Mouse (Mus musculus): ENCODE measurements around the gene Myo18a.

The Myo18a gene

DNA sequence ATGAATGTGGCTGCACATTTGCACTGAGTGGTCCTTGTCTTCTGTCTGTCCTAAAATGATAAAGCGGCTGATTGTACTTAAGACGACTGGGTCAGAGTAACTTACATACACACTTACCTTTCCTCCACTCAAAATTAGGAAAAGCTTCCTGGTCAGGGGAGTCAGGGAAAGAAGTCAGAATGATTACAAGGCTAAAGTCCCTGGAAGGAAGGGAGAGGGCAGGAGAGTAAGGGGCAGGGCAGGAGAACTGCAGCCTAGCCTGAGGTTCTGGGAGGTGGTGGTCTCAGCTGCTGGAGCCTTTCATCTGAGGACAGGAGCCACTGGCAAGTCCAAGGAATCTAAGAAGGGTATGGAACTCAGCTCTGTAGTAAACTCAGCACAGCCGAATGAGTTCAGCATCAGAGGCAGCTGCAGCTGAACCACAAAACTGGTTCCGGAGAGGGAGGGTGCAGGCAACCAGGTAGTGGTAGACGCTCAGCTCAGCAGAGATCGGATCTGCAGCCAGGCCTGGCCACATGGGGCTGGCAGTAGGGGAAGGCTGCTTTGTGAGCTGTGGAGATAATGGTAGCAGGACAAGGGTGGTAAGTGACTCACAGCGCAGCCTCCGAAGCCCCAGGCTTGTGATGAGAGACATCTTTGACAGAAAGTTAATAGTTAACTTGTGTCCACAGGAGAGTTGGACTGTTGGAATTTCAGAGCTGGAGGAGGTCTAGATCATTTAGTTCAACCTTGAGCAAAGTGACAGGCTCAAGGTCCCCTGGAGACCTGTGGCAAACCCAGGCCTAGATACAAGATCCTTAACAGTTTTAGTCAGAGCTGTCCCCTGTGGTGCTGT is 9.1 kb downstream of the Myo18a start:
- no peak for DNase-seq (ENCODE audit: low spot score)

DNA sequence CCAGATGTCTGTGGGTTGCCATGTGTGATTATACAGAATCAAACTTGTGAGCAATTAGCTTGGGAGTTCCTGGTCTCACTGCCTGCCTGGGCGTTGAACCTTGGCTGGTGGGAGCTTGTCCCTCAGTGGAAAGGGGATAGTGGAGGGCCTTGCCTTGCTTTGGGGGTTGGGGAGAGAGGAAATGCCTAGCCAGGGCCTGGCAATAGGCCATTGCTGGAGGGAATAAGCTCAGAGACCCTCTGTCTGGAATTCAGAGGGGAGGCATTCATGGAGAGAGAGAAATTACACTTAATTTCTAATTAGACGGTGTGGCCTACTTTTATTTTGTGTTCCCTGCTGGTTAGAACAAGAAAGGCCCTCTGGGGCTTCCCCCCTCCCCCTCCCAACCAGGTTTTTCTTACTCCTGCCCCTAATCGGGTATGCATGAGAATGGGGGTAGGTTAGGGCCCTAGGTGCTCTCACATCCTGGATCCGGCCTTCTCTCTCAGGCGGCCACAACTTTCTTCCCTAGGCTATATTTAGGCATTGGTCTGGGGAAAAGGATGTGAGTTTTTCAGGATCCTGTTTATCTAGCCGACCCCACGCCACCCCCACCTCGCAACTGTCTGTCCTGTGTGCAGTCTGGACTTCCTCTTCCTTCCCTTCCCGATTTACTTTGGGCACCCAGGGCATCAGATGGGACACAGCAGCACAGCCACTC is 12.8 kb downstream of the Myo18a start:
- DNase-seq (ENCODE audit: low spot score) = no peak

DNA sequence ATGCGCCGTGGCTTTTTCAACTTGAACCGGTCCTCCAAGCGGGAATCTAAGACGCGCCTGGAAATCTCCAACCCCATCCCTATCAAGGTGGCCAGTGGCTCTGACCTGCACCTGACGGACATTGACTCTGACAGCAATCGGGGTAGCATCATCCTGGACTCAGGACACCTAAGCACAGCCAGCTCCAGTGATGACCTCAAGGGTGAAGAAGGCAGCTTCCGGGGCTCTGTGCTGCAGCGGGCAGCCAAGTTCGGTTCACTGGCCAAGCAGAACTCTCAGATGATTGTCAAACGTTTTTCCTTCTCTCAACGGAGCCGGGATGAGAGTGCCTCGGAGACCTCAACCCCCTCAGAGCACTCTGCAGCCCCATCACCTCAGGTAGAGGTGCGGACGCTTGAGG is 14.4 kb downstream of the Myo18a start:
- no peak for DNase-seq (ENCODE audit: low spot score)

DNA sequence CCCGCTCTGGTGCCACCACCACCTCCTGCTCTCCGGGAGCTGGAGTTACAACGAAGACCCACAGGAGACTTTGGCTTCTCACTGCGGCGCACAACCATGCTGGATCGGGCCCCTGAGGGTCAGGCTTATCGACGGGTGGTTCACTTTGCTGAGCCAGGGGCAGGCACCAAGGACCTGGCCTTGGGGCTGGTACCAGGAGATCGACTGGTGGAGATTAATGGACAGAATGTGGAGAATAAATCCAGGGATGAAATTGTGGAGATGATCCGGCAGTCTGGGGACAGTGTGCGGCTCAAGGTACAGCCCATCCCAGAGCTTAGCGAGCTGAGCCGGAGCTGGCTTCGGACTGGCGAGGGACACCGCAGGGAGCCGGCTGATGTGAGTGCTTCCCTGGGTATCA is 14.9 kb downstream of the Myo18a start:
- DNase-seq (ENCODE audit: low spot score) = no peak

DNA sequence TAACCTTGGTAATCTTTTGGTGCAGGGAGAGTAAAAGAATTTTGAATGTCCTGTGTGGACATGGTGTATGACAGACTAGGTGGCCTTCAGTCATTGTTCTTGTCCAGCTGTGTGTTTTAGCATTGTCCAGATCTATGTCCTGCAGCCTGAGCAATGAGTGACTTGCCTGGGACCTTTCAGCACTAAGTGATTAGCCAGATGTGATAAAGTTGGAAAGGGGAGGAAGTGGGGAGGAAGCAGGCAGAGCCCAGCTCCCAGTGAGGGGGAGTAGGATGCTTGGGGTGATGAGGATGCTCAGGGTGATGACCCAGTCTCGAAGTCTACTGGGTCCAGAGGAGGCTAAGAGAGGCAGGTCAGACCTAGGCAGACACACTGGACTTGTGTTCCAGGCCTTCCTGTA is 16.2 kb downstream of the Myo18a start:
- DNase-seq (ENCODE audit: low spot score) = no peak

DNA sequence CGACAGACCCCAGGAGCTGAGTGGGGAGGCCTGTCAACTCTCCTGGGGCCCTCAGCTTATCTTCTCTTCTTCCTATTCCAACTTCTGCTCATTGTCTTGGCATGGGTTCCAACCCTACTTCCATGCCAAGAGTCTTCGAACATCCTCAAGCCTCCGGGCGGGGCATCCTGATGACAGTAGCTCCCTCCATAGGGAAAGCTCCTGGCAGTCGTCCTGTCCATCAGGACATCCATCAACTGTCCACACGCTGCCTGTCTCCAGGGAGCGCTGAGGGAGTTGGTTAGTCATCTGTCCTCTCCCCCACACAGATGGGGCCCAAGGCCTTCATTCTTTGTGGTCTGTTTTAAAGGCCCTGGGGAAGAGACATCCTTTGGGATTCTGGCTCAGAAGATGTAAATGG is 18.0 kb downstream of the Myo18a start:
- no peak for DNase-seq (ENCODE audit: low spot score)

DNA sequence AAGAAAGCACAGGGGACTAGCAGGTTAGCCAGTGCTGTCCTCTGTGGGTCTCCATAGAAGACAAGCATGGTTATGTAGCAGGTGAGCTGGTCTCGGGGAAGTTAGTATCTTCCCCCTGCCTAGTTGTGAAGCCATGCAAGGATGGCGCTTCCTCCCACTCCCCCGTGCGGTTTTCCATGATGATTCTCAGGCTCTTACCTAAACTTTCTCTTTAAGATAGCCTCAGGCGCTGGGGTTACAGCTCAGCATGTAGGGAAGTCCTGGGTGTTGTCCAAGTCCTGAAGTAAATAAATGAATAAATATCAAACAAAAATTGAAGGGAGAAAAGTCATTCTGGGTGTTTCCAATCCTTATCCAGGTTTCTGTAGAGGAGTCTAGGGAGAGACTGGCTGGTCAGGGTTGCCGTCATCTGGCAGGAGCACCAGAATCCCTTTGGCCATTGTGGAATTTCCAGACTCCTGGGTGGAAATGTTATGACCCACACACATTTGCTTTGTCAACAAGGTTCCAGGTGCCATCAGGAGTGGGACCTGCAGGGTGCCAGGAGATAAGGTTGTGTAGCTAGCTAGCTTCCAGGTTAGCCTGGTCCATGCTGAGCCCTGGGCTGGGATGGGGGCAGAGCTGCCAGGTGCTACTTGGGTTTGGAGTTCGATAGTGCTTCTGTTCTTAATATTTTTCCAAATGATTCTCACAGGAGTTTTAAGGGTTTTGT is 19.2 kb downstream of the Myo18a start:
- no peak for DNase-seq (ENCODE audit: low spot score)

DNA sequence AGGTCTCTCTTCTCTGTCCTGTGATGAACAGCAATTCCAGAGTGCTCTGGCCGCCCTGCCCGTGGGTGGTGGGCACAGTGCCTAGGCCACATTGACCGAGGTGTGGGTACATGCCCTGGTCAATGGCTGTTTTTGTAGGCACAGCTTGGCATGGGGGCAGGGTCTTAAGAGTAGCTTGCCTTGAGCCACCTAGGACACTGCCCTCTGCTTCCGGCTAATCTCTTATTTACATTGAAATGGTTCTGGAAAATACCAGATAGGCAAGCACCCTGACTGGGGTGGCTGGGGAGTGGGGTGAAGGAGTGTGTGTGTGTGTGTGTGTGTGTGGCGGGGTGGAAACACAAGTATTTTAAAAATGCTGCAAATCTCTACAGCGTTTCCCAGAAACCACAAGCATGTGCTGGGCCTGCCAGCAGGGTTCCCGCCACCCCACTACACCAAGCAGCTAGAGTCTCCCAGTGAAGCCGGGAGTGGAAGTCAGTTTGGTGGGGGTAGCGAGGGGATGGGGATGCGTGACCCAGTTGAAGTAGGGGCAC is 20.2 kb downstream of the Myo18a start:
- DNase-seq (ENCODE audit: low spot score) = no peak

DNA sequence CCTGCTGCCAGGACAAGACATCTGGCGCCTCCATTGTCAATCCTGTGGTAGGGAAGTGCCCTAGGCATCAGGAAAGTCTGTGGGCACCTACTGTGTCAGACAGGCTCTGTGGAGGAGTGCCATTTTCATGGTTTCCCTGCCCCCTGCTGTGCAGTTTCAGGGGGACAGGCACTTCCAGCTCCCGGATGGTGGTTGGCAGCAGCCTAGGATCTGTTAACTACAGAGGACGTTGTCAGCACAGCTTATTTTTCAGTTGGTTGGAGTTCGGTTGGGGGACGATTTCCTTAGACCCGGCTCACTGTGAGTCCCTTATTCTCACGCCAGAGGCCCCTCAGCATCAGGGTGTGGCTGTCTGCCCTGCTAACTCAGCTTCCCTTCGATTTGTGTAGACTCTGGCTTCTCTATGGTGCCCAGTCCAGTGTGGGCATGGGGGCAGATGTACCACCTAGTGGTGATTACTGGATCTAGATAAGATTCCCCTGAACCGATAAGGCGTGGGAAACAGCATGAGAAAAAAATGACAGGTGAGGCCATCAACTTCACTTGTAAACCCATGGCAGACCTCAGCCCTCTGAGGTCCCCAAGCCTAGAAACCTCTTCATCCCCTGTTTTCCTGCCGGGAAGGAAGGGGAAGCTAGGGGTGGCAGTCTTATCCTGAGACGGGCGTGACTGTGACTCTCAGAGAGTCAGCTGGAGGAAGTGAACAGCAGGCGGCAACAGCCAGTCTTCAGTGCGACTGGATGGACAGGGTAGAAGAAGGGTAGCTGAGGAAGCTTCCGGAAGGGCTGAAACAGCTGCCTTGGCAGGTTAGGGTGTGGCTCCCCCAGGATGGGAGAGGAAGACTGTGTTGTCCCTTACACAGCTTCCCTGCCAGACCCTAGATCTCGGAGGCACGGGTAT is 21.0 kb downstream of the Myo18a start:
- no peak for DNase-seq (ENCODE audit: low spot score)

DNA sequence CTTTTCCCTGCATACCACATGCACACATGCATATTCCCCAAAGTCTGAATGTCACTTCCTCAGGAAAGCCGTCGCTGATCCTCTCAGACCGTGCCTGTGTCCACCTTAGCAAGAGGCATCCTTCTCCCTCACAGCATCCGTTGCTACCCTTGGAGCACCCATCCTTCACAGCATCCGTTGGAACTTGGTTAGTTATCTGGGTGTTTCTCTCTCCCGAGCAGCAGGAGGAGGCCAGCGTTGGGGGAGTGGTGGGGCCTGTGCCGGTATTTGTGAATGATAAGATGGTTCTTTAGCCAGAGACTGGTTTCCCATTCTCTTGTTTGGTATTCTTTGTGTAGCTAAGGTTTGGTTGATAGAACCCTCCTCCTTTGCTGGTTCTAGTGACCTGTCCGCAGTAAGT is 21.8 kb downstream of the Myo18a start:
- DNase-seq (ENCODE audit: low spot score) = no peak

DNA sequence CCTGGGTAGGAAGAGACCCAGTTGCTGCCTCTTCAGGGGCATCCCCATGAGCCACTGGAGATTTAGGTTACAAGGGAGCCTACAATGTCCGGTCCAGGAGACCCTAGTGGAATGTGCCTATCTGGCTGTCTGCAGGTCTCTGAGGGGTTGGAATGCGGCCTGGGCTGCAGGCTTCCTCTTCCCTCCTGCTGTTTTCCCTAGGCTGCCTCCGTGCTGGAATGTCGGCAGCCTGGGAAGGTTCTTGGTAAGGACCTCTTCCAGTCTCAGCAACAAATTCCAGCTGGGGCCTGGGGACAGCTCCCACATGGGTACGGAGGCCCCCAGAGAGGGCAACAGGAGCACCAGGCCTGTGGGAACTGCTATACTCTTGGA is 22.3 kb downstream of the Myo18a start:
- no peak for DNase-seq (ENCODE audit: low spot score)

DNA sequence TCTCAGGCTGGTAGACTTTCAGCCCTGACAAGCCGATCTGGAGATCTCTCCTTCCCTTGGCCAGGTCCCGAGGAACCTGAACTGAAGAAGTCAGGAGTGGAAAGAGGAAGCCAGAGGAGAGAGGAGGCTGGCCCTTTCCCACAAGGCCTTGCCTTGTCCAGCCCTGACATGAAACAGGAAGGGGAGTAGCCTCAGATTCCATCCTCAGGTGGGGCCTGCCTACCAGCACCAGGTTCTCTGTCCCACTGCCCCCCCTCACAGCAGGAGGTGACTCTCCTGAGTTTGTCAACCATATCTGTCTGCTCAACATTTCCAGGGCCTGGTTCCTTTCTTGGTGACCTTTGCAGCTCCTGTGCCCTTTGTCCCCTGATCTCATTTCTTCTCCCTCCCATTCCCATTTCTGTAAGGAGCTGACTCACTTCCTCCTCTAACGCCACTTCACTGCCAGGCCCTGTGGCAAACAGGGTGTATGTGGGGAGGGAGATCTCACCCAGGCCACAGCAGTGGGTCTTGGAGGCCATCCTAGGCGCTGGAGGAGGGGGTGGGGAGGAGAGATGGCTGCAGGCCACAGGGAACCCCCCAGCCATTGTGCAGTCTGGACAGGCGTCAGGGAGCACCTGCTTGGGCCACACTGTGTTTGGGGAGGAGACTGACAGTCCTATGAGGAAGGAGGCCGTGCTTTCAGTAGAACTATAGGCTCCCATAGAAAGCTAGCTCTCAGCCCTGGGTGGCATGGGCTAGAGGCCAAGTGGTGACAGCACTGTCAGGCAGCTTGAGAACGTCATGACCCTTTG is 22.9 kb downstream of the Myo18a start:
- DNase-seq (ENCODE audit: low spot score) = no peak

DNA sequence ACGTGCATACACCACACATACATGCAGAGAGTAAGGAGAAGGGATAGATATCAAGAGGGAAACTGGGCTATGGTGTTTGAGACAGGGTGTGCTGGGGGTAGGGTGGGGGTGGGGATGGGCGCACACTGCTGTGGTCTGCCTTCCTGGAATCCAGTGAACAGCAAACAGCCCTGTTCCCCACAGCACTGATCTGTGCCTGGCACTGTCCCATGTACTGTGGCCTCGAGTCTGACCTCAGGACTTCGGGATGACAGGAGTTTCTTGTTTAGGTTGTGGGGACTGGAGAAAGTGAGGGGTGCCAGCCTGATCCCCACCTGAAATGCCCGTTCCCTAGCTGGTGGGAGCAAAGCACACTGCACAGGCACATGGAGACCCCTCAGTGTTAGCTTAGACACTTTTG is 24.7 kb downstream of the Myo18a start, which contains the start of gene Gm10277:
Gene Gm10277 (minus strand): TSS at position 41 of the 400 bp plus-strand sequence.
- no peak for DNase-seq (ENCODE audit: low spot score)

DNA sequence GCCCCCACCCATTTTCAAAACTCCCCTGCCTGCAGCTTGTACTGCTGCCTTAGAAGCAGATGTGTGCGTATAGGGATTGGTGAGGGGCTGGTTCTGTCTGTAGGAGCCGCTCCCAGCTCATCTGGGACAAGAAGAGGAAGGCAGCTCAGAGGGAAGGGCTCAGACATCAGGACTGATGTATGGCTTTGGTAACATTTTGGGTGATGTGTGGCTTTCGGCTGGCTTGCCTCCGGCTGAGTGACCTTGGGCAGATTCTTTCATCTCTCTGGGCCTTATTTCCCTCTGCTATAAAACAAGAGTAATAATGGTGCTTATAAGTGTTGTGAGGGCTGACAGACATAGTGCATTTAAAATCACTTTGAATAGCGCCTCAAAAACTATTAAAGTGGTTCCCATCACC is 26.5 kb downstream of the Myo18a start:
- no peak for DNase-seq (ENCODE audit: low spot score)

DNA sequence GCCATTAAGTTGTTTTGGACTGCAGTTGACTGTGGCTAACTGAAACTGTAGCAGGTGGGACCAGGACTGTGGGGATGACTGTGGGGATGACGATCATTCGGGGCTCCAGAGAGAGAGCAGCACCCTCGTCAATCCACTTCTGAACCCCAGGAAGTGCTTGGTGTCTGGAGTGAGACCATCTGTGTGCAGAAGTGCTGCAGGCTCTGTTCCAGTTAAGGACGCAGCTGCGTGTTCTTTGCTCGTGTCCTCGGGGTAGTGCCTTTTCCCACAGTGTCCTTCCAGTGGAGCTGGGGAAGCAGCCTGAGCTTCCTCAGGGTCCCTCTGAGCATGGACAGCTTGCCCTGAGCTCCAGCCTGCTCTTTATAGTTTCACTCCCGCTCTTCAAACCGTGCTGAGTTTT is 27.2 kb downstream of the Myo18a start:
- DNase-seq (ENCODE audit: low spot score) = no peak

DNA sequence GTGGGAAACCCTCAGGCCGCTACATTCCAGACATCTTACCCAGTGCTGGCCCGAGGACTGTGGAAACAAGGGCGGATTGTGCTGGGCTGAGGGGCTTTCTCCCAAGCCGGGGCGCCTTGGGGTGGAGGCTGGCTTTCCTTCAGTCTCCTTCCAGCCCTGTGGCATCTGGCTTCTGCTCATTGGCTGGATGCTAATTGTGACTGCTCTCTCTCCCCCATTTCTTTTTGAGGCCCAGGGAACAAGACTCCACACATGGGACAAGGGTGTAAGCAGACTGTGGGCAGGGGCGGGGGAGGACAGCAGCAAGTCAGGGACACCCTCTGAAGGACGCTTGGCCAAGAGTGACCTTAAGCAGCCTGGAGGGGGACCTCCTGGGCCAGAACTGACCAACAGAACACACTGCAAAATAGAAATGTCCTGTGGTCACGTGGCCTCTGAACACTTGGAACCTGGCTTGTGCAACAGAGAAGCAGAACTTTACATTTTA is 28.2 kb downstream of the Myo18a start:
- DNase-seq (ENCODE audit: low spot score) = peak; percentile 50

DNA sequence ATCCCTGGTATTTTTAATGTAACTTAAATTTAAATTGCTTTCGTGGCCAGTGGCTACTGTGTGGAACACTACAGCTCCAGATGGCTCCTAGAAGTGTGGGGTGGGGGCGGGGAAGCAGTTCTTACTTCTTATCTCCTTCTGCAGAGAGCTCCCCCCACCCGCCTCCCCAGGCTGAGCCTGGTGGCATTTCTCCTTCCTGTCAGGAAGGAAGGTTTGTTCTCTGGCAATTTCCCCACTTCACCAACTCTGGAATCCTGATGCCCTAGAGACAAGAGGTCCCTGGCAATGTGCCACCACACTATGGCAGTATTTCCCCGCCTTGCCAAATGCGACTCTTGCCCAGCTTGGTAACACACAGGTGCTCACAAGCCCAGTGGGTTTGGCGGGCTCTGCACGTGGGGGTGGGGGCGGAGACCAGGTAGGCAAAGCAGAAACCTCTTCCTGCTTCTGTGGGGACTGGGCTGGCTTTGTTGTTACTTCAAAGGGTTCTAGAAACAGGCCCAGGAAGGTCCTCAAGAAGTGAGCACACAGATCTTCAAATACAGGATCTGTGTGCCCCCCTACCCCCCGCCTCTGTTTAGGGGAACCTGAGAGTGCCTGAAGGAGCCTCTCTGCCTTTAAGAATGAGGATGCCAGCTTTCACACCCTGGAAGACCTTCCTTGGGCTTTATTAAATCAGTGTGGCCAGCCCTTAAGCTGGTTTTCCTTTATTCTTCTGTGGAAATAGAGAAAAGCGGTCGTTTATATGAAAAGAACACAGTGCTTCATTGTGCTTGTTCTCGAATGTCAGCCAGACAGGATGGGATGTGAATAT is 28.9 kb downstream of the Myo18a start:
- no peak for DNase-seq (ENCODE audit: low spot score)

DNA sequence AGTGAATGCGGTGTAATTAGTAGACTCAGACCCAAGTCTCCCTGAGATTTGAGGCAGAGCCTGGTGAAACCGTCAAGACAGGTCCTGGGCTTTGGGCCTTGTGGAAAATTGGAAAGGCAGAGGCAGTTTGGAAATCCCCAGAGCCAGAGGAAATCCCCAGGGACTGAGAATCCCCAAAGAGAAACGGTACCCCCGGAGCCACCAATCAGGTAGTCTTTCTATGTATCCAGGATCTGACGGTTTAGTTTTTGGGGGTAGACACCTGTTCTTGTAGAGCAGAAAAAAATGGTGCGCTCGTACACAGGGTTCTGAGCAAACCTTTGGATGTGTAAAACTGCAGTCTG is 29.5 kb downstream of the Myo18a start:
- DNase-seq (ENCODE audit: low spot score) = no peak

DNA sequence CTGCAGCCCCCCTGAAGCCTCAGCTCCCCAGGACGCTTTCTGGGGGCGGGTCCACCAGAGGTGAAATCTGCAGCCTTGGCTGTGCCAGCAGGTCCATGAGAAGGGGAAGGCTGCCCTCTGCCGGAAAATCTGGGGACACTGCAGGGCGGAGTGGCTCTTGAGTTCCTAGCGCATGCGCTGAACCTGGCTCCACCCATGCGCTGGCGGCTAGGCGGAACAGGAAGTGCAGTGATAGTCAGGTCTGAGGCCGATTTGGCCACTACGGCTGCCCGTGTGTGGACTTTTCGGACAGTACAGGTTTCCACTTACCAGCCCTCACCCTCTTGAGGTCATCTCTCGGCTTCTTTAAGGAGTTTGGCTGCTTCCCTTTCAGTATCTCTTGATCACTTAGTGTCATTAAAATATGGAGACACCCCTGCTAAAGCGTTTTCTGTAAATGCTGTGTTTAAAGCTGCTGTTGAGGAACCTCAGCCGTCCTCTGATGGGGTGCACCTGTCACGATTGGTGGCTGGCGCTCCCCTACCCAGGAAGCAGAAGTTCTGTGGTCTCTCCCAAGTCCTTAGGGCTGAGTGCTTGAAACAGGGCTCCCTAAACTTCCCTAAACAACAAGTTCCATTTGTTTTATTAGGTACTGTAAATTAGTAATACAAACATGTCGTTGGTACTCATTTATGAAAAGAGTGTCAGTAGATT is 30.3 kb downstream of the Myo18a start:
- peak; percentile 99 for DNase-seq (ENCODE audit: low spot score)

All from embryo, embryonic 10.5 days (tissue).